Mouse (Mus musculus) kidney, adult 10 weeks (tissue): ENCODE data around the gene Mxi1. TPM values are rescaled to one million over a fixed set of nuclear protein-coding genes. Genes with fewer than 3 reads are reported as not detected.

Experiments
- polyA plus RNA-seq: library from polyadenylated mRNA; stranded (reverse); fragments of 350-450 nt; fragmentation: Illumina TruSeq; extraction: RNeasy Lipid Tissue Mini Kit (QIAGEN cat#74804); gene quantifications from one replicate; pipeline ENCODE4 v1.2.3, GENCODE M21; 2014; ENCODE audit warnings: low read depth, low replicate concordance

The Mxi1 gene
- 73.9 TPM for polyA plus RNA-seq

DNA sequence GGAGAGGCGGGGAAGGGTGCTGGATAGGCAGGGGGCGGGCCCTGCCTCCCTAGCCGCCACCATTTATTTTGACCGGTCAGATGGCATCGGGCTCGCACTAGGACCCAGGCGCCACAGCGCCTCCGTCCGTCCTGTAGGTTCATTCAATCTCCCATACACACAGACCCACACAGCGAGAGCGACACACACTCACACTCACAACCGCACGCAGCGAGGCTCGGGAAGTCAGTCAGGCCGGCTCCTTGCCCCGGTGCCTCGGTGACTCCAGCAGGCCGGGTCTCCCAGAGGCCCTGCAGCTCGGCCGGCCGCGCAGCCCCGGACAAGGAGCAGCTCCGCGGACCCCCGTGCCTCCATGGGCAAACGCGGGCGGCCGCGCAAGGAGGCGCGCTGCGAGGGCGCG is at the start of gene Mxi1:
Mxi1 (plus strand) TSS at position 171 of the 400 bp plus-strand sequence.

DNA sequence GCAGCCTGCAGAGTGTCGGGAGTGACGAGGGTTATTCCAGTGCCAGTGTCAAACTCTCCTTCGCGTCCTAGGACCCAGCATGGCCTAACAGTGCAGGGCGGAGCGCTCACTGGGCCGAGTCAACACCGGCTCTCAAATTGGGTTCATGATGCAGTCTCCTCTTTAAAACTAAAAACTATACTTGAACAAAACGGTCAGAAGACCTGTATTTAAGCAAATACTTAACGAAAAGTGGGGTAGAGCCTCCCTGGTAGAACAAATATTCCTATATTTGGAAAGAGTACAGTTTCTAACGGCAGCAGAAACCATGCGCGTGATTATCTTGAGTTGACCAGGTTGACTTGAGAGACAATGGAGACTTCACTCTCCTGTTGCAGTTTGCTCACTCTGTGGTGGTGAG is 61.3 kb downstream of the Mxi1 start, which contains the start of gene Gm10197:
Gm10197 (minus strand) TSS at position 101 of the 400 bp plus-strand sequence.

DNA sequence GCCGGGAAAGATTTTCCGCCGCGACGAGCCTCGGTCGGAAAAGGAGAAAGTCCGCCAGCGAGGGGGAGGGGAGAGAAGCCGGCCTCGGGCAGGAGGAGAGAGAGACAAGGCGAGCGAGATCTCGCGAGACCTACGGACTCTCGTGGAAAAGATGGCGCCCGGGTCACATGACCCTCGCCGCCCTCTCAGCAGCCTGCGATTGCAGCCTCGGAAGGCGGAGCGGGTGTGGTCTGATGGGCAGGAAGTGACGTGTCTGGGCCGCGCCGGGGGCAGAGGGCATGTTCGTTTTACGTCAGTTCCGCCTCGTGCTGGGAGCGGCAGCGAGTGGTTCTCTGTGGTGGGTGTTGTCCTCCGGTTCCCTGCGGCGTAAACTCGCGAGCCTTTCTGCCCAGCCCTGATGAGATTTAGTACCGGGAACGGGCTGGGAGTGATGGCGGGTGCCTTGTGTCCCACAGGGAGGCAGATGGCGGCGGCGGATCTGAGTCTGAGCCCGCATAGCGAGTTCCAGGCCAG is 80.2 kb downstream of the Mxi1 start, which contains the start of gene Smndc1:
Smndc1 (minus strand) TSS at position 84 of the 513 bp plus-strand sequence.

Other genes starting within 250 kb of the Mxi1 start
- gene Add3, start 170.1 kb upstream of the Mxi1 start, polyA plus RNA-seq, result 110 TPM
- not detected for gene Gm10197, start 61.2 kb downstream of the Mxi1 start, polyA plus RNA-seq
- gene Smndc1, start 80.1 kb downstream of the Mxi1 start, polyA plus RNA-seq, result 79.0 TPM
- gene Dusp5, start 218.6 kb downstream of the Mxi1 start, polyA plus RNA-seq, result 0.24 TPM